Mouse (Mus musculus): Measurements from ENCODE around the gene Osmr. TPM values are rescaled to one million over a fixed set of nuclear protein-coding genes. Genes with fewer than 3 reads are reported as not detected.

Gene Osmr
- total RNA-seq (2023) = not detected in 2 replicates

GRCm38 (mm10) chr15:6874601-6875019, at the start of gene Osmr:
Gene Osmr, minus strand, starts transcription at chr15:6874969.

Other genes starting within 250 kb of the Osmr start
- 56.0 and 82.8 TPM in 2 replicates for gene Rictor, start 166.6 kb downstream of the Osmr start, total RNA-seq (2023)
- 1.6 and 2.5 TPM in 2 replicates for gene Lifr, start 215.6 kb upstream of the Osmr start, total RNA-seq (2023)

Measured in neutrophil, adult 65 days (primary cell).